Mouse (Mus musculus) midbrain, embryonic 13.5 days (tissue): ENCODE data around the gene Pde4d. TPM values are rescaled to one million over a fixed set of nuclear protein-coding genes. Genes with fewer than 3 reads are reported as not detected.

Source experiments
- ATAC-seq: fragments of 200-750 bp; cut with Nextera tagmentation; 2 replicates; pipeline ENCODE4 v1.8.0; 2017; ENCODE audit warnings: mild to moderate bottlenecking, moderate TSS enrichment, moderate library complexity
- H3K27ac ChIP-seq: fragments of 300-500 bp; sonication (generic); 2 replicates; pipeline ENCODE4 v1.5.1; 2015; ENCODE audit warnings: inconsistent platforms, mild to moderate bottlenecking, moderate library complexity
- H3K27me3 ChIP-seq: fragments of 300-500 bp; sonication (generic); 2 replicates; pipeline ENCODE4 v1.6.1; 2015; ENCODE audit warnings: mild to moderate bottlenecking, inconsistent platforms
- H3K36me3 ChIP-seq: fragments of 300-500 bp; sonication (generic); 2 replicates; pipeline ENCODE4 v1.6.1; 2015; ENCODE audit warnings: mild to moderate bottlenecking, inconsistent platforms
- H3K4me1 ChIP-seq: fragments of 300-500 bp; sonication (generic); replicated peaks from 2 replicates; pipeline ENCODE4 v1.6.1; 2015; ENCODE audit warnings: inconsistent platforms
- H3K4me2 ChIP-seq: fragments of 300-500 bp; sonication (generic); replicated peaks from 2 replicates; pipeline ENCODE4 v1.6.1; 2015; ENCODE audit warnings: moderate library complexity, mild to moderate bottlenecking, inconsistent platforms
- H3K4me3 ChIP-seq: fragments of 300-500 bp; sonication (generic); replicated peaks from 2 replicates; pipeline ENCODE4 v1.5.1; 2015; ENCODE audit warnings: mild to moderate bottlenecking, inconsistent platforms
- H3K9ac ChIP-seq: fragments of 300-500 bp; sonication (generic); replicated peaks from 2 replicates; pipeline ENCODE4 v1.6.1; 2015; ENCODE audit warnings: mild to moderate bottlenecking, inconsistent platforms
- H3K9me3 ChIP-seq: fragments of 300-500 bp; sonication (generic); 2 replicates; pipeline ENCODE4 v1.6.1; 2016; ENCODE audit warnings: mild to moderate bottlenecking, inconsistent platforms
- WGBS: fragments of 180-500 bp; shearing (Covaris S2); methylation state at CpG from one replicate; pipeline ENCODE4 v1.1.7; 2015; 5-methylcytosine and 5-hydroxymethylcytosine counted together
- polyA plus RNA-seq: library from polyadenylated mRNA; unstranded; fragments of >200 nt; fragmentation: Nextera tagmentation; extraction: Ambion mirVana; gene quantifications from 2 replicates; pipeline ENCODE4 v1.2.1, GENCODE M21; 2015

The Pde4d gene
- polyA plus RNA-seq, 1 experiment from 2014 or later: 19.7 TPM

DNA sequence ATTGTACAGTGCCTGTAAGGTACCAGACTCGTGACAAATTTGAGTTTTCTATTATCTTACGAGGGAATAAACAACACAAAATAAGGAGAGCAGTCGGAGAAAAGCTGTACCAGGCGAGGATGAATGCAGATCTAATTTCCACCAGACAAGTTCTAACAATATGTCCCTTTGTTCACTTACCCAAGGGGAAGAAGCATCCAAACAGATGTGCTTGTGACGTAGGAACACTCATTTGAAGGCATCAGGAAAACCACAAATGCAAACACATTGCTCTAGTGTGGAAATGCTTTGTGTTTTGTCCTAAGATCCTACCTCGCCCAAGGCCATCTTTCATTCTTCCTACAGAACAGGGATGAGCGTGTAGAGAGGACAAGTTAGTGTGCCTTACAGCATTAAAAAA lies 411.0 kb downstream of the Pde4d start:
- Histone ChIP-seq H3K27me3 (no peaks in the 10 kb centered on the region), H3K4me2 (no peak overlapping the region), H3K36me3 (no peaks in the 10 kb centered on the region), H3K4me1 (no peaks in the 10 kb centered on the region), H3K9ac (no peak overlapping the region), H3K27ac (no peak overlapping the region), H3K4me3 (no peak overlapping the region), H3K9me3 (no peaks in the 10 kb centered on the region)
- ATAC-seq: no peak
- WGBS: 82% methylated on average over 7 of the region's 7 CpGs

GRCm38 (mm10) chr13:108861707-108862106 lies 412.0 kb downstream of the Pde4d start:
- Histone ChIP-seq H3K36me3 (no peaks in the 10 kb centered on the region), H3K4me3 (no peak overlapping the region), H3K4me1 (no peaks in the 10 kb centered on the region), H3K9ac (no peak overlapping the region), H3K27me3 (no peaks in the 10 kb centered on the region), H3K27ac (no peak overlapping the region), H3K9me3 (no peaks in the 10 kb centered on the region), H3K4me2 (no peak overlapping the region)
- no peak for ATAC-seq
- 94% methylated on average over 7 of the region's 7 CpGs for WGBS

DNA sequence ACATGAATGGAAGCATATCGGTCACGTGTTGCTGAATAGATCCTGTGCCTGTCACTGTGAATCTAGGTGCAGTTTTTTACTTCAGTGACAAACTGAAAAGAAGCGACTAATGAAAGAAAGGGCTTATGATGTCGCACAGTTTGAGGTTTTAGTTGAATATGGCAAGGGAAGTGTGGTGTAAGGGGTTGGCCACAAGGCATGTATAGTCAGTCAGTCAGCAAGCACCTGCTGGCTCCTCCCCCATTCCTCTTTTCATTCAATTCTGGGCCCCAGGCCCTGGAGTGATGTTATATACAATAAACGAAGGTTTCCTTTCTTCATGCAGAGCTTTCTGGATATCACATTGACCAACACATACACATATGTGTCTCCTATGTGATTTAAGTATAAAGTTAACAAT lies 412.4 kb downstream of the Pde4d start:
- Histone ChIP-seq H3K9me3 (no peaks in the 10 kb centered on the region), H3K4me1 (no peaks in the 10 kb centered on the region), H3K9ac (no peak overlapping the region), H3K4me3 (no peak overlapping the region), H3K36me3 (no peaks in the 10 kb centered on the region), H3K27ac (no peak overlapping the region), H3K27me3 (no peaks in the 10 kb centered on the region), H3K4me2 (no peak overlapping the region)
- no peak for ATAC-seq
- WGBS: 78% methylated on average over 5 of the region's 5 CpGs

- no peaks in the 10 kb centered on the region for H3K27me3 ChIP-seq
- no peak overlapping the region for H3K27ac ChIP-seq
- no peaks in the 10 kb centered on the region for H3K36me3 ChIP-seq
- no peaks in the 10 kb centered on the region for H3K9me3 ChIP-seq
- no peak overlapping the region for H3K9ac ChIP-seq
- no peak for ATAC-seq
- H3K4me3 ChIP-seq: no peak overlapping the region
- no peak overlapping the region for H3K4me2 ChIP-seq
- H3K4me1 ChIP-seq: no peaks in the 10 kb centered on the region
- WGBS: 89% methylated on average over 5 of the region's 5 CpGs
Observed at GRCm38 (mm10) chr13:108900160-108900559, 450.4 kb downstream of the Pde4d start.

GRCm38 (mm10) chr13:108905121-108905520 lies 455.4 kb downstream of the Pde4d start:
- Histone ChIP-seq H3K4me1 (0 out of 2 replicates have a peak, but pooled peaks cover 2% of the 10 kb centered on the region), H3K4me3 (no peak overlapping the region), H3K27ac (no peak overlapping the region), H3K27me3 (no peaks in the 10 kb centered on the region), H3K36me3 (no peaks in the 10 kb centered on the region), H3K9me3 (no peaks in the 10 kb centered on the region), H3K9ac (no peak overlapping the region), H3K4me2 (no peak overlapping the region)
- 66% methylated on average over 2 of the region's 2 CpGs for WGBS
- ATAC-seq: no peak

DNA sequence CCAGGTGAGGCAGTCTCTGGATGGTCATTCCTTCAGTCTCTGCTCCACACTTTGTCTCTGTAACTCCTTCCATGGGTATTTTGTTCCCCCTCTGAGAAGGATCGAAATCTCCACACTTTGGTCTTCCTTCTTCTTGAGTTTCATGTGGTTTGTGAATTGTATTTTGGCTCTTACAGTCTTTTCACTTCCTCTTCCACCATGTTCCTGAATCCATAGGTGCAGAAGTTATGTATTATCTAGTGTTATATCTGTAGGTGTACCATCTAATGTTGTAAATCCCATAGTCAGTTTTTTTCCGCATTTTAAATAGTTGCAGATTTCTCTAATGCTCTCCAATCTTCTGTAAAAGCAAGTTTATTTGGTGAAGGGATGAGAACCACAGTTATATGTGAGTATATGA lies 459.4 kb downstream of the Pde4d start:
- H3K9me3 ChIP-seq: no peaks in the 10 kb centered on the region
- no peak overlapping the region for H3K9ac ChIP-seq
- no peak overlapping the region for H3K4me2 ChIP-seq
- 0 out of 2 replicates have a peak, but pooled peaks cover 2% of the 10 kb centered on the region for H3K4me1 ChIP-seq
- WGBS: 88% methylated on average over 2 of the region's 2 CpGs
- no peak overlapping the region for H3K4me3 ChIP-seq
- no peaks in the 10 kb centered on the region for H3K36me3 ChIP-seq
- H3K27me3 ChIP-seq: no peaks in the 10 kb centered on the region
- H3K27ac ChIP-seq: no peak overlapping the region
- no peak for ATAC-seq

DNA sequence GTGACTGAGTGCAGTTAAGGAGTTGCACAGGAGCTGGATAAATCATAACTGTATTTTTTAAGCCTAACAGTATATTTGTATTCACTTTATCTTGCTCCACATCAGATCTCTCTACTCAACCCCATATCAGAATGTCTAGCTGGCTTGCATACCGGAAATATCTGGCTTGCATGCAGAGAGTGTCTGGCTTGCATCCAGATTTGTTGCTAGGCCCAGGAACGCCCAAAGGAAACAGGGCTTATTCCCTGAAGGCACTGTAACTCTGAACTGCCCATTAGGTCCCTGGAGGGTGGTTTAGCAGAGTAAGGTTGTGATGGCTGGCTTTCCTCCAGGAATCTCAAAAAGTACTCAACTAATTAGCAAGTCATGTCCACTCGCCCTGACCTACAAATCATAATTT lies 464.9 kb downstream of the Pde4d start:
- Histone ChIP-seq H3K9ac (no peak overlapping the region), H3K27me3 (no peaks in the 10 kb centered on the region), H3K27ac (no peak overlapping the region), H3K4me2 (no peak overlapping the region), H3K9me3 (no peaks in the 10 kb centered on the region), H3K4me3 (no peak overlapping the region), H3K36me3 (no peaks in the 10 kb centered on the region), H3K4me1 (no peaks in the 10 kb centered on the region)
- no peak for ATAC-seq
- WGBS: 87% methylated on average over 3 of the region's 3 CpGs

DNA sequence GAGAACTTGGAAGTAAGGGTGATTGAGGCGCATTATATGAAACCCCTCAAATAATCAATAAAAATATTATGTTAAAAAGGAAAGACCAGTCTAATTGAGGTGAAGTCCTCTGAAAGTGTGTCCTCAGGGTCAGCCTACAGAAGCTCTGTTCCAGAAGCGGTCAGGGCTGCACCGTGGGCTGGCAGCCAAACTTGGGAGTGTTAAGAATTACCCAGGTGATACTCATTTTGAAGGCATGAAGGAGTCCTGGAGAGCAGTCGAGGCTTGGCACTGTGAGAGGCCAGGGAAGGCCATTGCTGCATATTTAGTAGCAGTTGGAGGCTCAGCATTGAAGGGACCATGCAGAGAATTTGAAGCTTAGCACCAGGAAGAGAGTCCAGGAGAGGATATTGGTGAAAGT lies 471.4 kb downstream of the Pde4d start:
- Histone ChIP-seq H3K4me3 (no peak overlapping the region), H3K36me3 (no peaks in the 10 kb centered on the region), H3K9me3 (no peaks in the 10 kb centered on the region), H3K4me1 (no peaks in the 10 kb centered on the region), H3K9ac (no peak overlapping the region), H3K4me2 (no peak overlapping the region), H3K27me3 (no peaks in the 10 kb centered on the region), H3K27ac (no peak overlapping the region)
- 78% methylated on average over 4 of the region's 4 CpGs for WGBS
- no peak for ATAC-seq

GRCm38 (mm10) chr13:108934854-108935253 lies 485.1 kb downstream of the Pde4d start:
- Histone ChIP-seq H3K4me1 (no peaks in the 10 kb centered on the region), H3K27me3 (no peaks in the 10 kb centered on the region), H3K27ac (no peak overlapping the region), H3K4me3 (no peak overlapping the region), H3K9me3 (no peaks in the 10 kb centered on the region), H3K9ac (no peak overlapping the region), H3K4me2 (no peak overlapping the region), H3K36me3 (no peaks in the 10 kb centered on the region)
- 92% methylated on average over 3 of the region's 3 CpGs for WGBS
- ATAC-seq: no peak

GRCm38 (mm10) chr13:108937272-108937671 lies 487.5 kb downstream of the Pde4d start:
- Histone ChIP-seq H3K27me3 (no peaks in the 10 kb centered on the region), H3K4me1 (no peaks in the 10 kb centered on the region), H3K9ac (no peak overlapping the region), H3K36me3 (no peaks in the 10 kb centered on the region), H3K9me3 (no peaks in the 10 kb centered on the region; the same call in 1 of the 2 replicates), H3K27ac (no peak overlapping the region), H3K4me2 (no peak overlapping the region), H3K4me3 (no peak overlapping the region)
- no peak for ATAC-seq
- whole genome bisulfite sequencing: 78% methylated on average over 2 of the region's 2 CpGs

- H3K4me2 ChIP-seq: no peak overlapping the region
- no peak overlapping the region for H3K27ac ChIP-seq
- no peaks in the 10 kb centered on the region for H3K27me3 ChIP-seq
- H3K9me3 ChIP-seq: no peaks in the 10 kb centered on the region
- no peak for ATAC-seq
- no peaks in the 10 kb centered on the region for H3K4me1 ChIP-seq
- H3K9ac ChIP-seq: no peak overlapping the region
- no peak overlapping the region for H3K4me3 ChIP-seq
- no peaks in the 10 kb centered on the region for H3K36me3 ChIP-seq
- WGBS: 93% methylated on average over 1 of the region's 1 CpGs
Observed at GRCm38 (mm10) chr13:108952911-108953310, 503.2 kb downstream of the Pde4d start.

GRCm38 (mm10) chr13:108956059-108956458 lies 506.3 kb downstream of the Pde4d start:
- Histone ChIP-seq H3K4me3 (no peak overlapping the region), H3K36me3 (no peaks in the 10 kb centered on the region), H3K9ac (no peak overlapping the region), H3K9me3 (no peaks in the 10 kb centered on the region), H3K27ac (no peak overlapping the region), H3K27me3 (no peaks in the 10 kb centered on the region), H3K4me2 (no peak overlapping the region), H3K4me1 (no peaks in the 10 kb centered on the region)
- 88% methylated on average over 4 of the region's 4 CpGs for WGBS
- no peak for ATAC-seq

- WGBS: 84% methylated on average over 2 of the region's 2 CpGs
- Histone ChIP-seq H3K9ac (no peak overlapping the region), H3K4me1 (no peaks in the 10 kb centered on the region), H3K4me2 (no peak overlapping the region), H3K9me3 (no peaks in the 10 kb centered on the region), H3K4me3 (no peak overlapping the region), H3K27ac (no peak overlapping the region), H3K27me3 (no peaks in the 10 kb centered on the region), H3K36me3 (no peaks in the 10 kb centered on the region)
- ATAC-seq: no peak
Observed at GRCm38 (mm10) chr13:108964056-108964455, 514.3 kb downstream of the Pde4d start.
